Mouse (Mus musculus): ENCODE measurements around the gene Pkp4.

Gene Pkp4

DNA sequence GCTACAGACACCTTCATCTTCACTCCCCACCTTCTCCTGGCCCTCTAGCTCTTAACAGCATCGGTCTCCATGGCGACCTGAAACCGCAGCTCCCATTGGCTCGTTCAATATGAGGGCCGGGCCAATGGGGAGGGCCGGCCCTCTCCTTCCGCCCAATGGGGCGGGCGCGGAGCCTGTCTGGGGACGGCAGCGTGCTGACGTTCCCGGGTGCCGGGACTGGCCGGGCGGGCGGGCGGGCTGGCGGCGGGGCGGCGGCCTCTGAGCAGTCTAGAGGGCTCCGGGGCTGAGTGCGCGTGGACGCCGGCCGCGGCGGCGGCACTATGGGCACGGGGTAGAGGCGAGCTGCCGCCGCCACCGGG lies at the start of gene Pkp4, which contains the start of gene Ccdc148:
Gene Pkp4, plus strand, starts transcription at position 246 of the 359 bp plus-strand sequence.
Gene Ccdc148, minus strand, starts transcription at position 79 of the 359 bp plus-strand sequence.
- peak; percentile 95 for DNase-seq (ENCODE audit: low spot score)

GRCm38 (mm10) chr2:59129023-59129422 lies 31.6 kb upstream of the Pkp4 start:
- DNase-seq (ENCODE audit: low spot score) = no peak

GRCm38 (mm10) chr2:59129821-59130220 lies 30.8 kb upstream of the Pkp4 start:
- no peak for DNase-seq (ENCODE audit: low spot score)

- DNase-seq (ENCODE audit: low spot score) = no peak
Measured at GRCm38 (mm10) chr2:59131044-59131443, 29.6 kb upstream of the Pkp4 start.

GRCm38 (mm10) chr2:59155428-59155827 lies 5.2 kb upstream of the Pkp4 start:
- no peak for DNase-seq (ENCODE audit: low spot score)

DNA sequence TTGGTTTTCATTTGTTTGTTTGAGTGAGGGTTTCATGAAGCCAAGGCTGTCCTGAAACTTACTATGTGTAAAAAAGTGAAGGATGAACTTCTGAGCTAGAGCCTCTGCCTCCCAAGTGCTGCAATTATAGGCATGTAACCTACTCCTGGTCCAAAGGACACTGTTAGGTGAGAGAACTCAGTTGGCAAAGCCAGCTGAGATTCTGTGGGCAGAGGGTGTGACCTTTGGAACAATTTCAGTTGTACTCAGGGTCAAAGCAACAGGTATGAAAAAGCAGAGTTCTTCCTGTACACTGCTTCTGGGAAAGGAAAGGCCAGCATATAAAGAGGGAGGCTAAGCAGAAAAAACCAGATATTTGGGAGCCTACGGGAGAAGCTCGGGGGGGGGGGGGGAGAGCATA lies 2.5 kb upstream of the Pkp4 start:
- DNase-seq (ENCODE audit: low spot score) = no peak

DNA sequence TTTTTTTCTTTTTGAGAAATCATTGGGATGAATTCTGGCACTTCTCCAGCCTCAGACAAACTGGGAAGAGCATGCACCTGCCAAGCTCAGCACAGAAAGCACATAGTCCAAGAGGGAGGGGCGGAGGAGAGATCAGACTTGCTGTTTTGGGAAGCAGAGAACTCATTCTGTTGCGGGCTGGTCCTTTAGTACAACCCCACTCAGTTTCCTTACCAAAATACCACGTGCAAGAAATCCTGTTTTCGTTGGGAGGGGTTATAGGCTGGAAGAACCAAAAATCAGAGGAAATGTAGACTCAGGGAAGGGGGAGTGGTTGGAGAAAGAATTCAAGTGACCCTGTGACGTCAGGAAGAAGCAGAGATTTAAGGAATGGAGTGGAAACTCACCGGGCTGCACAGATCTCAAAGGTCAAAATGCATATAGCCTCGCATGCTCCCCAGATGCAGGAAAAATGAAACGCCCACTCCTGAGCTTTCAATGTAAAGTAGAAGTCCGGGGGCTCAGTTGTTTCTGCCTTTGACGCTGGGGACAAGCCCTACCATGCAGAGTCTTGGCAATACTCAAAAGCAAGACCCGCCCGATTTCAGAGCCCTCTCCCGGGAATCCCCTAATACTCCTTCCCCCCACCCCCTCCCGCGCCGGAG lies 567 bp upstream of the Pkp4 start:
- DNase-seq (ENCODE audit: low spot score) = no peak

DNA sequence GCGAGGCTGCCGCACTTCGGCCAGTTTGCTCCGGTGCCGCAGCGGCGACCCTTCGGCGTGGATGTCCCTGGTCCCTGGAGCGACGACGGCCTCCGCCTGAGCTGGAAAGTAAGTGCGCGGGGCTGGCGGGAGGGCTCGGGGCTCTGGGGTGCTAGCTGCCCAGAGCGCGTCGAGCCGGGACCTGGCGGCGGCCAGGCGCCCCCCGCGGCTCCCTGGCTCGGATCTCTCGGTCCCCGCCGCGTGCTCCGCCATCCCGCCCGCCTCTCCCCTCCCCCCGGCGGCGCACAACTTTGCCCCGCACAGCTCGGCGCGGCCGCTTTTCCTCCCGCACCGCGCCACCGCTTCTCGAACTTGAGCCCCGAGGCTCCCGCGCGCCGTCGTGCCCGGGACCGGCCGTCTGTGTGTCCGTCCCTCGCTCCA lies 381 bp downstream of the Pkp4 start:
- DNase-seq (ENCODE audit: low spot score) = no peak

GRCm38 (mm10) chr2:59161441-59162284 lies 1.0 kb downstream of the Pkp4 start:
- peak; percentile 63 for DNase-seq (ENCODE audit: low spot score)

- no peak for DNase-seq (ENCODE audit: low spot score)
Measured at GRCm38 (mm10) chr2:59162285-59162600, 1.6 kb downstream of the Pkp4 start.

GRCm38 (mm10) chr2:59166976-59167375 lies 6.3 kb downstream of the Pkp4 start:
- no peak for DNase-seq (ENCODE audit: low spot score)

DNA sequence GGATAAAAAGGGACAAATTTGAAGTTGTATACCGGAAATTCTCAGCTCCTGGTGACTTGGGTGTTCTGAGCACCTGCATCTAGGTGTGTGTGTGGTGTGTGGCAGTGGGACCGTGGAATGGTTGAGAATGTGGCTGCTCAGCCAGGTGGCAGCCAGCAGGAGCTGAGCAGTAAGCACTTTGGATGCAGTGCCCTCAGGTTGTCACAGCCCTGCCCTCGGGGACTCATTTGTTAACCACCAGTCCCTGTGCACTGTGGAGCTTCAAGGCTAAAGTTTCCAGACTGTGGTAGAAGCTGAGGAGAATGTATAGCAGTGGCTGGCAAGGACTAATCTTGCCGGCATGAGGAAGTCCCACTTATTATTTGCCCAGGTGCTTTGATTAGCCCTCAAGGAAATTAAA lies 7.2 kb downstream of the Pkp4 start:
- no peak for DNase-seq (ENCODE audit: low spot score)

GRCm38 (mm10) chr2:59169572-59170207 lies 9.0 kb downstream of the Pkp4 start:
- DNase-seq (ENCODE audit: low spot score) = no peak

GRCm38 (mm10) chr2:59170208-59170589 lies 9.5 kb downstream of the Pkp4 start:
- DNase-seq (ENCODE audit: low spot score) = peak; percentile 71

- no peak for DNase-seq (ENCODE audit: low spot score)
Measured at GRCm38 (mm10) chr2:59170593-59170992, 9.9 kb downstream of the Pkp4 start.

DNA sequence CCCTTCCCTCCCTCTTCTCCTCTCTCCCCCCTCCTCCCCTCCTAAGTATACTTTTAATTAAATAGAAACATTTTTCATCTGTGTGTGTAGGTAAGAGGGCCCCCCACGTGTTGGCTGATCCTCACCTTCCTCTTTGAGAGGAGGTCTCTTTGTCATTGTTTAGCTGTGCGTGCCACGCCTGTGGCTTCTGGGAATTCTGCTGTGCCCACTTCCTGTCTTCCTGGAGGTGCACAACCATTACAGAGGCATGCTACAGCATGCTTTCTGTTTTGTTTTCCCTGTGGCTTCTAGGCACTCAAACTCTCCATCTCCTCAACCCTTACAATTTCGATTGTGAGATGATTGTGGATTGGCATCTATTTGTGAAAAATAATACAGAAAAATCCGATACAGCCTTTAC lies 10.9 kb downstream of the Pkp4 start:
- DNase-seq (ENCODE audit: low spot score) = peak; percentile 51

DNA sequence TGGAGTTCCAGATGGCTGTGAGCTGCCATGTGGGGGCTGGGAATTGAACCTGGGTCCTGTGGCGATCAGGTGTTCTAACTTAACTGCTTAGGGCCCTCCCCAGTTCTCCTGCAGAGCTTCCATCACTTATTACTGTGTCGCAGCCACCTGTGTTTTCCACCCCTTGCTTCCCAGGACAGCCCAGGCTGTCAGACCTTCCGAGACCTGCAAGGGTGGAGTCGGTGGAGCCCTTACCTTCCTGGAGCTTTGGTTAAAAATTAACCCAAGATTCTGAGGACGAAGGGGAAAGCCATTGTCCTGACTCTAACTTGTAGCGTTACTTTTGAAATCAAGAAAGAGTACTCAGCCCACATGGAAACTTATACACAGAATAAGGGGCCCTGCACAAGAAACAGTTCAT lies 15.3 kb downstream of the Pkp4 start:
- DNase-seq (ENCODE audit: low spot score) = no peak

- no peak for DNase-seq (ENCODE audit: low spot score)
Measured at GRCm38 (mm10) chr2:59178191-59178590, 17.5 kb downstream of the Pkp4 start.

GRCm38 (mm10) chr2:59178960-59179359 lies 18.3 kb downstream of the Pkp4 start:
- no peak for DNase-seq (ENCODE audit: low spot score)

GRCm38 (mm10) chr2:59179487-59179886 lies 18.8 kb downstream of the Pkp4 start:
- DNase-seq (ENCODE audit: low spot score) = no peak

DNA sequence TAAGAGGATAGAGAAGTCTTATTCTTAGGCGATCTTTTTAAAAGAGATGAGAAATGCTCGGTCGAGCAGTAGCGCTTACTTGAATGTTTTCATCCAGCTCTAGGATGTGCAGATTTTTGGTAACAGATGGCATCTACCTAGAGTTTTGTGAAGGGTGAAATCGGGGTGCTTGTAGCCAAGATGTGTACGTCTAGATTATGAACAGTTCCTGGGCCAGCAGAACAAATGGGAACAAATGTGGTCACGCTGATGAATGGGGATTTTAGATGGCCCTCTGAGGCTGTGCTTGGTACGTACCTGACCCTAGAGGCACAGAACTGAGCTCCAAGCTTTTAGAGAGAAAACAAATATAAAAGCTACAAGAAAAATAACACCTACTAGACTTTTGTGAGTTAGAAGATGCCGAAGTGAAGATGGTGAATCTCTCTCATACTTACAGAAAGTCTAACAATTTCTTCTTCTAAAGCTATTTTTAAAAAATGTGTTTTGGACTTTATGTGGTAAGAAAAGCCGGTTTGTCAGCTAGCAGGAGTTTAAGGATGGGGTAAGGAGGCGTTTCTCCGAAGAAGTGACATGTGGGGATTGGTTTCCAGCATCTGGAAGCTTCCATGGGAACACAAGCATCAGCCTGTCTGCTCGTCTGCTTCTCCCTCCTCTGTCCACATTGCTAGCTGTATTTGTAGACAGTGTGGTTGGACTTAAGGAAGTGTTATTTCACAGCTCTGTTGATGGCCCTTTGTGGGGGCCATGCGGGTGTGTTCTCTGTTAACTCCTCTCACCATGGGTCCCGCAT lies 20.9 kb downstream of the Pkp4 start:
- no peak for DNase-seq (ENCODE audit: low spot score)

DNA sequence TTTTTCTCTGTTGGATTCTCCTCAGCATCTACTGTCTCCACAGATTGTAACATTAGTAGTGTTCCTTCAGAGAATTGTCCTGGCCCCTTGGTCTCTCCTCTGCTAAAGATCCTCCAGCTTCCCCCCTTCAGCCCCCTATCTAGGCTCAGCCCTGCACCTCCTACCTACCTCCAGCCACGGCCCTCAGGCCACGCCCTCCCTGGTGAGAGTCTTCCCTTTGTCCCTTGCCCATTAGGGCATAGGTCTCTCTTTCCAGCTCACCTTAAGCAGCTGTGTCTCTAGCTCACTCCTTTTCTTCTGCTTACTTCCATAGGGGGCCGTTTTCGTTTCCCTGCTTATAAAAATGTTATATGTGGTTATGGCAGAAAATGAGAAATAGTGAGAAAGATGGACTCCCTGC lies 22.9 kb downstream of the Pkp4 start:
- DNase-seq (ENCODE audit: low spot score) = no peak
